Mouse (Mus musculus): ENCODE measurements at regions not wholly inside any gene's neighbourhood (a gene's known extent, or its start where the extent isn't known, plus 50 kb on each side); places are given as distances from the start of the nearest gene placed in this dataset.

GRCm38 (mm10) chr12:14415543-14416181 is 263.8 kb upstream of the Fam84a start:
- intact Hi-C loops (cut with DNase I), result no loop called here
- no peak for DNase-seq (ENCODE audit: low spot score)

- no peak for DNase-seq (ENCODE audit: low spot score)
- intact Hi-C loops (cut with DNase I), result no loop called here
These were observed 259.2 kb upstream of the Fam84a start for GRCm38 (mm10) chr12:14411102-14411501.

DNA sequence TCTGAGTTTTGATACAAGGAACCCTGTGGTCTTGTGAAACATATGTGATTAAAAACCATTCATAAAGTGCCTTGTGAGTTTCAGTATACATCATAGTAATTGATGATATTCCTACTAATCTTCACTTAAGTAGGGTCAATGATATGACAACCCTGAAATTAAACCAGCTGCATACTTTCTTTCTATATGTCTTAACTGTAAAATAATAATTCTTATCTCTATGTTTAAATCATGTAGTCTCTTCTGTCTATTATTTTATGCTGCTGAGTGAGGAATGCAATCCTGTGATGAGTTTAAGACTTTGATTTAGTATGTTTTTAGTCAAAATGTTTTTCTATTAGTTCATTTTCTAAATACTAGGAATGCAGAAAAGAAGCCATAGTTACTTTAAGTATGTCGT is 253.9 kb upstream of the Fam84a start:
- no peak for DNase-seq (ENCODE audit: low spot score)
- intact Hi-C loops (cut with DNase I), result no loop called here

DNA sequence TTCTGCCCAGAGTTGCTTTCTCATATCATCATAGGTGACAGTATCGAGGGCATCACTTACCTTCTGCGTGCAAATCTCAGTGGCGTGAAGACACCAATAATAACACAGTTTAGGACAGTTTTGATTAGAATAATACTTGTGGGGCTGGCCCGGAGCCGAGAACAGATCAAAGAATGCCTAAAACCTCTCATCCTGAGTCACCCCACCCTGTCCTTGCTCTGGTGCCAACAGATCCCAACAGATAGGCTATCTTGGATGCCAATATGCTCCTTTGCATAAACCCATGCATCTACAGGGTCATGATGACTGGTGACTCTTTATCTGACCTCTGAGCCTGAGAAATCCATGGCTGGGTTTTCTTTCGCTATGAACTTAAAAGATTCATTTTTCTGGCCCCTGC is 224.4 kb upstream of the Fam84a start:
- intact Hi-C loops (cut with DNase I), result no loop called here
- no peak for DNase-seq (ENCODE audit: low spot score)

DNA sequence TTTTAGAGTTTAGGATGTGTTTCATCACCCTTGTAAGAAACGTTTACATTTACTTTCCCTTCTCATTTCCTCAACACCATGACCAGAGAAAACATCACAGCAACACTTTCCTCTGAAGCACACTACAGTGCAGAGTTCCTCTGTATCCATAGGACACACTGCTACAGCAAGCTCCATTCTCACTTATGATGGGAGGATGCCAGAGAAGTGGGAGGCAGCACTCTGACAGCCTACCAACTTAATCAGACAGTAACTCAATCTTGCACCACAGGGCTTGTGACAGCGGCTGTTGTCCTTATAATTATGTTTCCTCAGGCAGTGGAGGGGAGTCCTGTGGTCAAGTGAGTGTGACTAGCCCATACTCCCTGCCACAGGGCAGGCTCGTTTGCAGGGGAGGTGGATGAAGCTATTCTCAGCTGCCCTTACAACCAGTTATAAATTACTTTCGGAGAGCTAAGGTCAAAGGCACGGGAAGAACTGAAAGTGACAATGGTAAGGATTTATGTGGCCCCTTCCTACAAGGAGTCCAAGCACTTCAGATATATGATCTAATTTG is 186.5 kb upstream of the Fam84a start:
- DNase-seq (ENCODE audit: low spot score), result no peak

DNA sequence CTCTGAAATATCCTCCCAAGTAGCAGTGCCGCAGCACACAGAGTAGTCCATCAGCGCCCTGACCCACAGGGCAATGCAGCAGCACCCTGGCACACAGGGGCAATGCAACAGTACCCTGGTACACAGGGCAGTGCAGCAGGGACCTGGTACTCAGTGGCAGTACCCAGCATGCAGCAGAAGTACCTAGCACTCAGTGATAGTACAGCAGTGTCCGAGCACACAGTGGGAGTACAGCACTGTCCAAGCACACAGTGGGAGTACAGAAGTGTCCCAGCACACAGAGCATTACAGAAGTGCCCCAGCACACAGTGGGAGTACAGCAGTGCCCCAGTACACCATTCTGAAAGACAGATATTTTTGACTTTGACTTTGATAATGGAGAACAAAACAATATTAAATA is 186.0 kb upstream of the Fam84a start:
- intact Hi-C loops (cut with DNase I), result no loop called here

More for the DNA sequence above, 186.5 kb upstream of the Fam84a start:
- intact Hi-C loops (cut with DNase I), result no loop called here

DNA sequence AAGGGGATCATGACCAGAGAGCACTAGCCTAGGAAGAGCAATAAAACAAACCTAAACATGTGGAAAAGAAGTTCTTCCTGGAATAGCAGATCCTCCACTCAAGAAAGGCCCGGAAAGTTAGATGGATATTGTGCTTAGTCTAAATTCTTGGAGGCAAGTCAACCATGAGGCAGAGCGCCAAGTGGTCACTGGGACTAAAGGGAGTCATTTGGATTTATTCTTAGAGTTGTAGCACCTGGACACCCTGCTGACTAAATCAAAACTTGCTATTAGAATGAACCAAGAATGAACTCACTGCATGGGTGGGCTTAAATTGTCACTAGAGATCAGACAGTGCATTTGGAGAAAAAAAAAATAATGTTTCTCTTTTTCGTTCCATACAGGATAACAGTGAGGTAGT is 166.8 kb upstream of the Fam84a start:
- no peak for DNase-seq (ENCODE audit: low spot score)
- intact Hi-C loops (cut with DNase I), result loop anchor here (2.0 to 5.0 kb wide), 2 partner anchors 476 to 716 kb away; no protein-coding TSS in a partner anchor

More for the DNA sequence above, 186.0 kb upstream of the Fam84a start:
- DNase-seq (ENCODE audit: low spot score), result no peak

DNA sequence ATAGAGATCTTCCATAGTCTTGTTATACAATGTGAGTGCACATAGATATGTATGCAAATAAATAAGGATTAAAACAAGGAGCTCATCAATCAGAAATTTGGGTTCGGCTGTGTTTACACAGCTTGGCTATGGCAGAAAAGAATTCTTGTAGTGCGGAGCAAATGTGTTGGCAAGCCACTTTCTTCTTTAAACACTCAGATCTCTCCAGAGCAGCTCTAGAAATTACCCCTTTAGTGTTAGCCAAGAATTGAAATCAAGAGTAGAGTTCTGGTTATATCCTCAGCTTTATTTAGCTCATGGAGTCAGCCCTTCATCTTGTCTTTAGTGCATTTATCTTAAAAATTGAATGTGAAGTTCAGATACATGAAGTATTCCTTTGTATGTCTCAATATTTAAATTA is 164.5 kb upstream of the Fam84a start:
- no peak for DNase-seq (ENCODE audit: low spot score)
- intact Hi-C loops (cut with DNase I), result loop anchor here (5.0 kb wide), 1 partner anchor 714 kb away; no protein-coding TSS in a partner anchor

DNA sequence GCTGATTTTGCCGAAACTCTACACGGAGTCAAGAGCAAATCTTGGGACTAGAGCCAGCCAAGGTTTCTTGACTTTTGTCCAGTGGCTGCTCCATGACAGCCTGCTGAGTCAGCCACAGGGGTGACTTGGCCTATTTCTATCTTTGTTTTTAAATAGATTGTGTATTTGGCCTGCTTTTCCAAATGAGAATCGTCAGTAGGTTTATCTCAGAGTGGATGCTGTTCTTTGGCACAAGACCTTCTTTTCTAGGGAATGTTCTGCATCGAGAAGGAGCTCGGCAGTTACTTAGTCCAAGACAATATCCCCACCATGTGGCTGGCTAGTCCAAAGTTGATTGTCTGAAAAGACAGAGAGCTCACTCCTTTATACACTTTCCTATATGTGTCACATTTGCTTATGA is 163.9 kb upstream of the Fam84a start:
- intact Hi-C loops (cut with DNase I), result loop anchor here (2.0 to 5.0 kb wide), 2 partner anchors 165 to 713 kb away; no protein-coding TSS in a partner anchor

DNA sequence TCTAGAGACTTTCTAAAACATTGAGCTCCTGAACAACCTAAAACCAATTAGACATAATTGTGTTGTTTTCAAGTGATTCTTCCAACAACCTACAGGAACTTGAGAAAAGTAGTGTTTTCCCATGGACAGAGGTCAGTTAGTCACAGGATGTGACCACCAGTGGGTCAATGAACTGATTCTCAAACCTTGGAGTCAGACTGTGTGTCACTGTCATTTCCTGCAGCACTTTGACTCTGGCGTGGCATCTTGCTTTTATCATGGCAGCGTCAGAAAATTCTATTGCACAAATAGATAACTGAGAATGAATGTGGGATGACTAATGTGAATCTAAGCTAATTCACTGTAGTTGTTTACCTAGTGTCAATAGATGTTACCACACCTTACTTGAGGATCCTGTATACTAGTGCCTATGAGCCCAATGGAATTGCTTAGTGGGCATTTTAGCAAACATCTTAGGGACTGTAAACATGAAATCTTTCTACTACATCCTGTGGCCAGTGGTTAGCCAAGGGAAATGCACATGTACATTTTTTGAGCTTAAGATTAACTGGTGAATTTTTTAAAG is 150.6 kb upstream of the Fam84a start:
- intact Hi-C loops (cut with DNase I), result no loop called here

More for the DNA sequence above, 163.9 kb upstream of the Fam84a start:
- no peak for DNase-seq (ENCODE audit: low spot score)

GRCm38 (mm10) chr12:14301676-14302365 is 150.0 kb upstream of the Fam84a start:
- intact Hi-C loops (cut with DNase I), result no loop called here
- no peak for DNase-seq (ENCODE audit: low spot score)

More for the DNA sequence above, 150.6 kb upstream of the Fam84a start:
- DNase-seq (ENCODE audit: low spot score), result no peak

DNA sequence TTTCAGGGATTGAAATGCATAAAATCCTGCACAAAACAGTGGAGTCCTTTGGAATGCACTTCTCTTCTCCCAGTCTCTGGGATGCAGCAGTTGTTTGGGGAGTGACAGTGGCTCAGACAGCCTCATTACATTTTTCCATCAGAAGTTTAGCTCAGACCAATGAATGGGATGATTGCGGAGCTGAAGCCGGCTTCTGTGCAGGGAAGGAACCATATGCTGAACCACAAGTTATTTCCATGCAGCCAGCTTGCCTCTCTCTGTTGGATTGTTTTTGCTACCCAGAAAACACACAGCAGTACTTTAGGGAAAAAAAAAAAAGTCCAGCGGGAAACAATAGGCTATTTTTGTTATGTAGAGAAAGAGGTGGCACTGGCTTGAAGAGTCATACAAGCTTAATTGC is 140.2 kb upstream of the Fam84a start:
- intact Hi-C loops (cut with DNase I), result no loop called here
- no peak for DNase-seq (ENCODE audit: low spot score)

GRCm38 (mm10) chr12:14287657-14288056 is 135.8 kb upstream of the Fam84a start:
- intact Hi-C loops (cut with DNase I), result no loop called here
- DNase-seq (ENCODE audit: low spot score), result no peak

GRCm38 (mm10) chr12:14286676-14287075 is 134.8 kb upstream of the Fam84a start:
- intact Hi-C loops (cut with DNase I), result no loop called here
- DNase-seq (ENCODE audit: low spot score), result no peak

- intact Hi-C loops (cut with DNase I), result no loop called here
- DNase-seq (ENCODE audit: low spot score), result no peak
These were observed 134.1 kb upstream of the Fam84a start for GRCm38 (mm10) chr12:14285870-14286535.

GRCm38 (mm10) chr12:14283106-14283692 is 131.3 kb upstream of the Fam84a start:
- no peak for DNase-seq (ENCODE audit: low spot score)
- intact Hi-C loops (cut with DNase I), result no loop called here

DNA sequence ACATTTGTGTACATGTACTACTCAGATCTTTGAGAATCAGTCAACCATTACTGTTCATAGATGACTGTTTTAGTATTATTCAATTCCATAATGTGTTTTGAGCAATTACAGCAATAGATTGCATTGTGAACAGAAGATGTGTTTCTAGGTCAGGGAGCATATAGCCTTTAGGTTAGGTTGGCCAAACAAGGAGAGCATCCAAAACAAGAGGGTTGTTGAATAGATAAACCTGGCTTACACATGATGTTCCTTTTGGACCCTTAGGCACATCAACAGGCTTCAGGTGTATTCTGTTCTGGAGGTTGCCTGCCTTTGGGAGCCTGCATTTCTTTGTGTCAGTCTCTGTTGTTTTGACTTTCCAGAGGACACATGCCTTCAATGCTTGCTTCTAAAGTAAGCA is 123.4 kb upstream of the Fam84a start:
- intact Hi-C loops (cut with DNase I), result no loop called here

DNA sequence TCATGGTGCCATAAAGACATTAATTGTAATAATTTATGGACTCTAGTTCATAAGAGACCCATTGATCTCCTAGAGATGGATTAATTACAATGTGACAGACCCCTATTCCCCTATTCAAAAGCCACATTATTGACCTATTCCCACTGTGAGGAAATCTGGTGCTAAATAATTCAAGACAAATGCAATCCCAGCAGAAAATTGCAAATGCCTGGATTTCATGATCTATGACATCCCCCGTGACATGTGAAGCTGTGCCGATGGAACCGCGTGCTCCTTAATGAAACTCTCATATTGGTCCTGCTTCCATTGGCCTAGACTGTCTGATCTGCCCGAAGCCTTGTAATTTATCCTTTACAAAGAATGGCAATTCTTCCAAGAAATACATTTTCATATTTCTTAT is 122.9 kb upstream of the Fam84a start:
- DNase-seq (ENCODE audit: low spot score), result no peak
- intact Hi-C loops (cut with DNase I), result no loop called here

More for the DNA sequence above, 123.4 kb upstream of the Fam84a start:
- no peak for DNase-seq (ENCODE audit: low spot score)

DNA sequence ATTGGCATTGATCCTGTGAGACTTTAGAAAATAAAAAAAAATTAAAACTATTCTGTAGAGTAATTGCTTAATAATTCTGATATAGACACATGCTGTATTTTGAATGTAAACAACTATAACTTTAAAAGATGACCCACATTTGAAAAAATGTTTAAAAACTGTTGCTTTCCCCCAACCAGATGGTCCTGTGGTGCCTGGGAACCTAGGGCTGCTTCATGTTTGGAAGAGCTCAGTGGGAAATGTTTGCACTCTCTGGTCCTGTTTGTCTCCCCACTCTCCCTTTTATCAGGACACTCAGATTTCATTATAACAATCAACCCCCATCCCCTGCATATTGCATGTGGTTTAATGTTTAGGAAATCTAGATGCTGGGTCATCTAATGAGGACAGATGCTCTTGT is 119.4 kb upstream of the Fam84a start:
- no peak for DNase-seq (ENCODE audit: low spot score)
- intact Hi-C loops (cut with DNase I), result no loop called here

DNA sequence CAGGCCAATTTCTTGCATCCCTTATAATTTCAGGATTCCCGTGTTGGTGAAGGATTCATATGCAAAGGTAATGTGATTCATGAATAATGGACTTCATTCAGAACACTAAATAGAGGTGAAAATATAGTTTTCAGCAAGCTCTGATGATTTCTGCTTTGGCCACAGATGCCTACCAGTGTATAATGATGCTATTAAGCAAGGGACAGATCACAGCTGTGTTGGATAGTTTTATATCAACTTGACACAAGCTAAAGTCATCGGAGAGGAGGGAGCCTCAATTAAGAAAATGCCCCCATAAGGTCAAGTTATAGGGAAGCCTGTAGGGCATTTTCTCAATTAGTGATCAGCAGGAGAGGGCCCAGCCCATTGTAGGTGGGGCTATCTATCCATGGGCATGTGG is 109.2 kb upstream of the Fam84a start:
- DNase-seq (ENCODE audit: low spot score), result no peak
- intact Hi-C loops (cut with DNase I), result no loop called here
